Mouse (Mus musculus): ENCODE data around the gene Myo10. TPM values are rescaled to one million over a fixed set of nuclear protein-coding genes. Genes with fewer than 3 reads are reported as not detected.
A peak's percentile ranks its signal among the peaks of the same experiment; 100 is the strongest.

Gene Myo10
- polyA plus RNA-seq, 1 experiment: 49.9 TPM

GRCm38 (mm10) chr15:25694749-25695148 lies 72.4 kb downstream of the Myo10 start:
- peaks cover 7% of the 10 kb centered on the region; the same call in 1 of the 2 replicates for H3K4me1 ChIP-seq (ENCODE audit: control insufficient read depth, insufficient read depth, low read length)
- H3K4me3 ChIP-seq (ENCODE audit: insufficient read depth, low read length): no peak overlapping the region
- TF ChIP-seq POLR2A (IDR thresholded peaks at IDR 0.05; ENCODE audit: low read depth, low read length): no peak
- TF ChIP-seq CTCF (IDR thresholded peaks at IDR 0.05; ENCODE audit: borderline replicate concordance, insufficient read depth, low read length): no peak
- no peak overlapping the region for H3K27ac ChIP-seq (ENCODE audit: insufficient read depth, low read length)

- TF ChIP-seq POLR2A (IDR thresholded peaks at IDR 0.05; ENCODE audit: low read depth, low read length) (no peak), CTCF (IDR thresholded peaks at IDR 0.05; ENCODE audit: borderline replicate concordance, insufficient read depth, low read length) (no peak)
- peak overlapping the region; percentile 8; the same call in 1 of the 2 replicates for H3K27ac ChIP-seq (ENCODE audit: insufficient read depth, low read length)
- peaks cover 7% of the 10 kb centered on the region; the same call in 1 of the 2 replicates for H3K4me1 ChIP-seq (ENCODE audit: control insufficient read depth, insufficient read depth, low read length)
- no peak overlapping the region for H3K4me3 ChIP-seq (ENCODE audit: insufficient read depth, low read length)
These were observed 72.9 kb downstream of the Myo10 start for GRCm38 (mm10) chr15:25695253-25695652.

GRCm38 (mm10) chr15:25695883-25696282 lies 73.6 kb downstream of the Myo10 start:
- Histone ChIP-seq H3K4me3 (ENCODE audit: insufficient read depth, low read length) (no peak overlapping the region), H3K27ac (ENCODE audit: insufficient read depth, low read length) (peak overlapping the region; percentile 13; the same call in 1 of the 2 replicates), H3K4me1 (ENCODE audit: control insufficient read depth, insufficient read depth, low read length) (peaks cover 7% of the 10 kb centered on the region; the same call in 1 of the 2 replicates)
- TF ChIP-seq POLR2A (IDR thresholded peaks at IDR 0.05; ENCODE audit: low read depth, low read length) (no peak), CTCF (IDR thresholded peaks at IDR 0.05; ENCODE audit: borderline replicate concordance, insufficient read depth, low read length) (no peak)

GRCm38 (mm10) chr15:25696660-25697059 lies 74.3 kb downstream of the Myo10 start:
- peaks cover 4% of the 10 kb centered on the region; the same call in 1 of the 2 replicates for H3K4me1 ChIP-seq (ENCODE audit: control insufficient read depth, insufficient read depth, low read length)
- H3K27ac ChIP-seq (ENCODE audit: insufficient read depth, low read length): no peak overlapping the region
- TF ChIP-seq POLR2A (IDR thresholded peaks at IDR 0.05; ENCODE audit: low read depth, low read length): no peak
- no peak for TF ChIP-seq CTCF (IDR thresholded peaks at IDR 0.05; ENCODE audit: borderline replicate concordance, insufficient read depth, low read length)
- no peak overlapping the region for H3K4me3 ChIP-seq (ENCODE audit: insufficient read depth, low read length)

- H3K4me3 ChIP-seq (ENCODE audit: insufficient read depth, low read length): no peak overlapping the region
- H3K27ac ChIP-seq (ENCODE audit: insufficient read depth, low read length): peak overlapping the region; percentile 37
- no peaks in the 10 kb centered on the region for H3K4me1 ChIP-seq (ENCODE audit: control insufficient read depth, insufficient read depth, low read length)
- no peak for TF ChIP-seq POLR2A (IDR thresholded peaks at IDR 0.05; ENCODE audit: low read depth, low read length)
- no peak for TF ChIP-seq CTCF (IDR thresholded peaks at IDR 0.05; ENCODE audit: borderline replicate concordance, insufficient read depth, low read length)
These were observed 76.8 kb downstream of the Myo10 start for GRCm38 (mm10) chr15:25699032-25699557.

GRCm38 (mm10) chr15:25702602-25703001 lies 80.3 kb downstream of the Myo10 start:
- Histone ChIP-seq H3K27ac (ENCODE audit: insufficient read depth, low read length) (no peak overlapping the region), H3K4me1 (ENCODE audit: control insufficient read depth, insufficient read depth, low read length) (peaks cover 2% of the 10 kb centered on the region; the same call in 1 of the 2 replicates), H3K4me3 (ENCODE audit: insufficient read depth, low read length) (no peak overlapping the region)
- no peak for TF ChIP-seq POLR2A (IDR thresholded peaks at IDR 0.05; ENCODE audit: low read depth, low read length)
- TF ChIP-seq CTCF (IDR thresholded peaks at IDR 0.05; ENCODE audit: borderline replicate concordance, insufficient read depth, low read length): no peak

- Histone ChIP-seq H3K4me1 (ENCODE audit: control insufficient read depth, insufficient read depth, low read length) (peaks cover 2% of the 10 kb centered on the region; the same call in 1 of the 2 replicates), H3K4me3 (ENCODE audit: insufficient read depth, low read length) (no peak overlapping the region), H3K27ac (ENCODE audit: insufficient read depth, low read length) (no peak overlapping the region)
- TF ChIP-seq POLR2A (IDR thresholded peaks at IDR 0.05; ENCODE audit: low read depth, low read length) (no peak), CTCF (IDR thresholded peaks at IDR 0.05; ENCODE audit: borderline replicate concordance, insufficient read depth, low read length) (no peak)
These were observed 82.7 kb downstream of the Myo10 start for GRCm38 (mm10) chr15:25704809-25705585.

- no peak overlapping the region for H3K4me3 ChIP-seq (ENCODE audit: insufficient read depth, low read length)
- peaks cover 2% of the 10 kb centered on the region; the same call in 1 of the 2 replicates for H3K4me1 ChIP-seq (ENCODE audit: control insufficient read depth, insufficient read depth, low read length)
- no peak for TF ChIP-seq CTCF (IDR thresholded peaks at IDR 0.05; ENCODE audit: borderline replicate concordance, insufficient read depth, low read length)
- TF ChIP-seq POLR2A (IDR thresholded peaks at IDR 0.05; ENCODE audit: low read depth, low read length): no peak
- peak overlapping the region; percentile 72 for H3K27ac ChIP-seq (ENCODE audit: insufficient read depth, low read length)
These were observed 84.7 kb downstream of the Myo10 start for GRCm38 (mm10) chr15:25706874-25707554.

GRCm38 (mm10) chr15:25707891-25708290 lies 85.6 kb downstream of the Myo10 start:
- H3K4me3 ChIP-seq (ENCODE audit: insufficient read depth, low read length): no peak overlapping the region
- TF ChIP-seq CTCF (IDR thresholded peaks at IDR 0.05; ENCODE audit: borderline replicate concordance, insufficient read depth, low read length) (no peak), POLR2A (IDR thresholded peaks at IDR 0.05; ENCODE audit: low read depth, low read length) (no peak)
- peak overlapping the region; percentile 72 for H3K27ac ChIP-seq (ENCODE audit: insufficient read depth, low read length)
- H3K4me1 ChIP-seq (ENCODE audit: control insufficient read depth, insufficient read depth, low read length): peaks cover 2% of the 10 kb centered on the region; the same call in 1 of the 2 replicates

Measured in embryonic fibroblast, embryonic 13.5 days (primary cell).